Mouse (Mus musculus) bone marrow, adult 2 months (tissue): Measurements from ENCODE around the gene Itsn1.

Experiments used
- CTCF ChIP-seq: fragments of 200-500 bp; IDR thresholded peaks from 2 replicates; pipeline ENCODE4 v1.5.1; 2011; ENCODE audit warnings: low read length, control low read depth; ENCODE audit not compliant: control insufficient read depth, insufficient read depth
- POLR2A ChIP-seq: fragments of 200-500 bp; IDR thresholded peaks from 2 replicates; pipeline ENCODE4 v1.6.1; 2011; ENCODE audit warnings: low read depth, mild to moderate bottlenecking, control low read depth, low read length, borderline replicate concordance; ENCODE audit not compliant: control insufficient read depth

- TF ChIP-seq POLR2A, result no peak
- no peak for TF ChIP-seq CTCF
Observed at GRCm38 (mm10) chr16:91802461-91803062, 73.5 kb downstream of the Itsn1 start.
